Mouse (Mus musculus) megakaryocyte progenitor cell, adult 5-6 weeks (primary cell): ENCODE results near the gene Ddah1. TPM values are rescaled to one million over a fixed set of nuclear protein-coding genes. Genes with fewer than 3 reads are reported as not detected.

ENCODE experiments used
- ATAC-seq: replicated peaks from 2 replicates; pipeline ENCODE4 v1.8.0; 2016; ENCODE audit warnings: mild to moderate bottlenecking, moderate TSS enrichment, inconsistent platforms; ENCODE audit not compliant: poor library complexity
- total RNA-seq, 2 experiments: library from RNA; stranded (forward) in 1 of 2; stranded (reverse) in 1 of 2; fragments of 157-497, 149-512 nt in 1 of 2; fragments of 200-1000 nt in 1 of 2; gene quantifications; 2 replicates each; pipeline versions ENCODE4 v1.2.3 to v1.2.4; 2015 to 2017

Ddah1 gene
- total RNA-seq, 2 experiments from 2014 or later: not detected

DNA sequence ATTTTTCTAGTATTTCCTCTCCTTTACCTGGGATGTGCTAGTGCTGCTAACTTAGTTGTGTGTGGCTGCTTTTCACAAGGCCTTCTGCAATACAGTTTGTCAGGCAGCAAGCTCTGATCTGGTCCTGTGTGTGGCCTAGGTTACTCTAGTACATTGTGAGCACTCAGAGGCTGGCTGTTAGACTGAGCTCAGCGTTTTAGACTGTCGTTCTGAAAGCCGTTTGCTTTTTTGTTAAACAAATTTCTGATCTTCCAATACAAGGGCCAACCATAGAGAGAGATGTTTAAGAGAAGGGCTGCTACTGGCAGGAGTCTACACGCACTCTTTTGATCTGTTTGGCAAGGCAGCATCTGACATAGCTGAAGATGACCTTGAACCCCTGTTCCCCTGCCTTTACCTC, 181.5 kb downstream of the Ddah1 start:
- no peak for ATAC-seq

DNA sequence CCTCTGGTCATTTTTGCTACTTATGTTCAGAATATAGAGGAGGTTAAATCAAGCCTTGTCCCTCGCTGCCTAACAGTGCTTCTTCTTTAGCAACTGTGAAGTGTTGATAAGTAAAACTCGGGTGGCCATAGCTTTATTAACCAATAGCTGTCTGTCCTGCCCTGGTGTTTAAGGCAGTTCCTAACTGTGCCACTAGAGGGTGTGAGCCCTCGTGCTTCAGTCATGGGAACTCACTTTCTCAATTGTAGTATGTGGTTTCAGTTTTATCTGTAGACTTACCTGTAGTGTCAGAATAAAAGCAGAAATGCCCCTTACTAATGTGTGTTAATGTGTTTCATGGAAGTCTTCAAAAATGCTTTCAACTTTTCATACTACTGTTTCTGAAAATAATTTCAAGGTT, 183.5 kb downstream of the Ddah1 start:
- peak; percentile 63 for ATAC-seq

Other genes with a start within 250 kb of the Ddah1 start
- gene Znhit6, start 182.5 kb upstream of the Ddah1 start, total RNA-seq (2015): 51.8 and 56.9 TPM in 2 replicates
- 25.2 and 34.4 TPM in 2 replicates for gene Znhit6, start 182.5 kb upstream of the Ddah1 start, total RNA-seq (2017)
- gene Ccn1, start 108.7 kb upstream of the Ddah1 start, total RNA-seq (2015): not detected in 2 replicates
- gene Ccn1, start 108.7 kb upstream of the Ddah1 start, total RNA-seq (2017): not detected in 2 replicates
- gene Bcl10, start 164.1 kb downstream of the Ddah1 start, total RNA-seq (2015): 41.2 and 43.6 TPM in 2 replicates
- 33.8 and 39.0 TPM in 2 replicates for gene Bcl10, start 164.1 kb downstream of the Ddah1 start, total RNA-seq (2017)
- gene 2410004B18Rik, start 179.3 kb downstream of the Ddah1 start, total RNA-seq (2015): 25.3 and 42.3 TPM in 2 replicates
- gene 2410004B18Rik, start 179.3 kb downstream of the Ddah1 start, total RNA-seq (2017): 13.3 and 14.0 TPM in 2 replicates
- gene Syde2, start 229.2 kb downstream of the Ddah1 start, total RNA-seq (2015): 3.7 and 4.9 TPM in 2 replicates
- 3.2 and 5.0 TPM in 2 replicates for gene Syde2, start 229.2 kb downstream of the Ddah1 start, total RNA-seq (2017)